9 mouse cellular contexts compared by ENCODE assay signal in genomic region chr7:27472596-27472995, GRCm38 (mm10). TPM values are rescaled to one million over a fixed set of nuclear protein-coding genes. Genes with fewer than 3 reads are reported as not detected.
DNase-seq lines count a peak whose midpoint lies in the region; ATAC-seq lines count a peak whose summit lies in the region.
"Had no signal": no experiment of that assay in that cellular context is flagged by ENCODE, and none has a peak within 500 bp of the region (broad histone marks: within the 10 kb centered on the region; RNA-seq: fewer than 3 reads in every experiment).

No protein-coding gene starts in this region.

- peaks cover 9% of the 10 kb centered on the region; the same call in 1 of the 2 replicates for H3K36me3 ChIP-seq in forebrain, embryonic 11.5 days (ENCODE audit: control insufficient read depth, insufficient read depth, low read length)
- H3K36me3 ChIP-seq in neural tube, embryonic 15.5 days, result 0 out of 2 replicates have a peak, but pooled peaks cover 3% of the 10 kb centered on the region

- H3K4me1 ChIP-seq in forebrain, embryonic 11.5 days (replicated peaks; ENCODE audit: control insufficient read depth, insufficient read depth, low read length), result no peaks in the 10 kb centered on the region
- peaks cover 14% of the 10 kb centered on the region; the same call in 1 of the 2 replicates for H3K4me1 ChIP-seq in neural tube, embryonic 15.5 days

- no peak overlapping the region for H3K27ac ChIP-seq in forebrain, embryonic 11.5 days (ENCODE audit: low read depth, low read length)
- H3K27ac ChIP-seq in neural tube, embryonic 15.5 days (replicated peaks), result peak overlapping the region; percentile 86

- ATAC-seq in forebrain, embryonic 11.5 days (replicated peaks; ENCODE audit: low FRiP score), result no peak
- ATAC-seq in neural tube, embryonic 15.5 days (ENCODE audit: low FRiP score), result no peak

- peak overlapping the region; percentile 35; the same call in 1 of the 2 replicates for H3K4me2 ChIP-seq in forebrain, embryonic 11.5 days (ENCODE audit: low read depth, low read length, severe bottlenecking)
- H3K4me2 ChIP-seq in neural tube, embryonic 15.5 days, result peak overlapping the region; percentile 66

- H3K9me3 ChIP-seq in forebrain, embryonic 11.5 days (ENCODE audit: control insufficient read depth, low read length), result no peaks in the 10 kb centered on the region
- H3K9me3 ChIP-seq in neural tube, embryonic 15.5 days (replicated peaks), result no peaks in the 10 kb centered on the region

- no peaks in the 10 kb centered on the region for H3K27me3 ChIP-seq in forebrain, embryonic 11.5 days (ENCODE audit: control insufficient read depth, insufficient read depth, low read length)
- no peaks in the 10 kb centered on the region for H3K27me3 ChIP-seq in neural tube, embryonic 15.5 days (replicated peaks)

- peak; percentile 59 for DNase-seq in cerebellum, adult 9-10 months
- DNase-seq in cerebellum, adult 11 months, result no peak
- peak; percentile 43 to 44 for DNase-seq in B cell, adult 2 months
- no peak for DNase-seq in forebrain, embryonic 11.5 days (ENCODE audit: low spot score)
- peak; percentile 51 for DNase-seq in liver
- DNase-seq in right cerebral cortex, adult 18-20 months, result no peak
- no peak for DNase-seq in gastrocnemius, postnatal 25 days

- WGBS in forebrain, embryonic 11.5 days, result 44% methylated on average over 7 of the region's 7 CpGs
- 46% methylated on average over 7 of the region's 7 CpGs for WGBS in neural tube, embryonic 15.5 days

- H3K4me3 ChIP-seq in forebrain, embryonic 11.5 days (ENCODE audit: low read depth, low read length), result peak overlapping the region; percentile 76; the same call in 1 of the 2 replicates
- peak overlapping the region; percentile 61 for H3K4me3 ChIP-seq in neural tube, embryonic 15.5 days (replicated peaks)

- 0 out of 2 replicates have a peak overlapping the region, but pooled peaks have one; percentile 1 for H3K9ac ChIP-seq in forebrain, embryonic 11.5 days (ENCODE audit: low read length)
- H3K9ac ChIP-seq in neural tube, embryonic 15.5 days (replicated peaks), result no peak overlapping the region

RNA-seq across cellular contexts. Expression of gene Sertad3, which starts 1.0 kb away (rescaled TPM):
- 23.0 and 23.4 TPM in 2 replicates for polyA plus RNA-seq in forebrain, embryonic 11.5 days (2014; fragmentation: Nextera tagmentation; extraction: Ambion mirVana)
- polyA plus RNA-seq in neural tube, embryonic 15.5 days (2015; fragmentation: Nextera tagmentation; extraction: Ambion mirVana), result 8.8 and 11.0 TPM in 2 replicates
- total RNA-seq in gastrocnemius, postnatal 25 days (2021), result 1 to 10 TPM; 3.8 to 7.3 TPM

RNA-seq across cellular contexts. Expression of gene Sertad1, which starts 14.1 kb away (rescaled TPM):
- polyA plus RNA-seq in forebrain, embryonic 11.5 days (2014; fragmentation: Nextera tagmentation; extraction: Ambion mirVana), result 16.3 and 18.2 TPM in 2 replicates
- 11.6 and 15.8 TPM in 2 replicates for polyA plus RNA-seq in neural tube, embryonic 15.5 days (2015; fragmentation: Nextera tagmentation; extraction: Ambion mirVana)
- 1 to 10 TPM; 6.8 to 7.5 TPM for total RNA-seq in gastrocnemius, postnatal 25 days (2021)

RNA-seq across cellular contexts. Expression of gene Blvrb, which starts 24.8 kb away (rescaled TPM):
- polyA plus RNA-seq in forebrain, embryonic 11.5 days (2014; fragmentation: Nextera tagmentation; extraction: Ambion mirVana), result 34.4 and 38.0 TPM in 2 replicates
- 24.5 and 26.1 TPM in 2 replicates for polyA plus RNA-seq in neural tube, embryonic 15.5 days (2015; fragmentation: Nextera tagmentation; extraction: Ambion mirVana)
- 10 to 100 TPM; 11.0 to 17.2 TPM for total RNA-seq in gastrocnemius, postnatal 25 days (2021)

RNA-seq across cellular contexts. Expression of gene Sptbn4, which starts 25.1 kb away (rescaled TPM):
- 0.19 and 0.28 TPM in 2 replicates for polyA plus RNA-seq in forebrain, embryonic 11.5 days (2014; fragmentation: Nextera tagmentation; extraction: Ambion mirVana)
- 3.7 TPM in 2 replicates for polyA plus RNA-seq in neural tube, embryonic 15.5 days (2015; fragmentation: Nextera tagmentation; extraction: Ambion mirVana)
- total RNA-seq in gastrocnemius, postnatal 25 days (2021), result under 1 TPM in 1 of 2 experiments, not detected in 1; 0.05 TPM
- total RNA-seq: hematopoietic stem cell, adult 5-6 weeks had no signal

RNA-seq across cellular contexts. Expression of gene Prx, which starts 26.5 kb away (rescaled TPM):
- polyA plus RNA-seq in forebrain, embryonic 11.5 days (2014; fragmentation: Nextera tagmentation; extraction: Ambion mirVana), result 1.2 and 1.3 TPM in 2 replicates
- polyA plus RNA-seq in neural tube, embryonic 15.5 days (2015; fragmentation: Nextera tagmentation; extraction: Ambion mirVana), result 2.0 and 2.4 TPM in 2 replicates
- 10 to 100 TPM; 11.6 to 13.0 TPM for total RNA-seq in gastrocnemius, postnatal 25 days (2021)

Comparison
In these comparisons a context has a peak if more than half of its experiments do, and no peak if none do; other contexts are left out.
1. DNase-seq: peak in cerebellum, adult 9-10 months (single experiment), B cell, adult 2 months (2 of 2) and liver (single experiment); none in cerebellum, adult 11 months (single experiment), forebrain, embryonic 11.5 days (single experiment), right cerebral cortex, adult 18-20 months (single experiment) and gastrocnemius, postnatal 25 days (single experiment).